Mouse (Mus musculus) G1E (cell line): ENCODE results near the gene Rasgef1b.

Experiments used
- CTCF ChIP-seq: IDR thresholded peaks from 2 replicates; pipeline ENCODE4 v1.5.1; 2012; ENCODE audit warnings: low read depth, low read length, inconsistent platforms, mixed read lengths
- GATA1 ChIP-seq: IDR thresholded peaks from 2 replicates; pipeline ENCODE4 v1.6.1; 2012; ENCODE audit warnings: borderline replicate concordance, low read length, inconsistent platforms, mixed read lengths
- POLR2AphosphoS5 ChIP-seq: IDR thresholded peaks from 2 replicates; pipeline ENCODE4 v1.6.1; 2012; ENCODE audit warnings: low read depth, low read length, inconsistent platforms; ENCODE audit not compliant: insufficient replicate concordance
- TAL1 ChIP-seq: conservative IDR thresholded peaks from 2 replicates; pipeline ENCODE4 v1.6.1; 2012; ENCODE audit warnings: low read depth, low read length, inconsistent platforms, mixed read lengths

- no peak for TF ChIP-seq CTCF
- TF ChIP-seq POLR2AphosphoS5, result no peak
- TF ChIP-seq GATA1, result no peak
- no peak for TF ChIP-seq TAL1
Observed at GRCm38 (mm10) chr5:99213211-99213610, 515.7 kb downstream of the Rasgef1b start.
